Mouse (Mus musculus) hematopoietic stem cell, adult 5-6 weeks (primary cell): ENCODE results near the gene Pfdn2. TPM values are rescaled to one million over a fixed set of nuclear protein-coding genes. Genes with fewer than 3 reads are reported as not detected.

Experiments
- ATAC-seq, 2 experiments: fragments of 125-278 bp in 1 of 2; replicated peaks in 1 of 2; 2 replicates each; pipeline ENCODE4 v1.8.0; 2016 to 2017; ENCODE audit warnings: inconsistent platforms in 2 of 2, mild to moderate bottlenecking in 2 of 2, moderate number of reproducible peaks in 2 of 2, low read depth in 1 of 2, moderate TSS enrichment in 1 of 2; ENCODE audit not compliant: low FRiP score in 2 of 2, poor library complexity in 2 of 2, severe bottlenecking in 2 of 2, insufficient read depth in 1 of 2, low TSS enrichment in 1 of 2
- total RNA-seq: library from RNA; stranded (forward); fragments of 172-1452, 232-1000 nt; gene quantifications from 2 replicates; pipeline ENCODE4 v1.2.3, GENCODE M21; 2017

Gene Pfdn2
- total RNA-seq, 1 experiment from 2014 or later, result 50.2 TPM

DNA sequence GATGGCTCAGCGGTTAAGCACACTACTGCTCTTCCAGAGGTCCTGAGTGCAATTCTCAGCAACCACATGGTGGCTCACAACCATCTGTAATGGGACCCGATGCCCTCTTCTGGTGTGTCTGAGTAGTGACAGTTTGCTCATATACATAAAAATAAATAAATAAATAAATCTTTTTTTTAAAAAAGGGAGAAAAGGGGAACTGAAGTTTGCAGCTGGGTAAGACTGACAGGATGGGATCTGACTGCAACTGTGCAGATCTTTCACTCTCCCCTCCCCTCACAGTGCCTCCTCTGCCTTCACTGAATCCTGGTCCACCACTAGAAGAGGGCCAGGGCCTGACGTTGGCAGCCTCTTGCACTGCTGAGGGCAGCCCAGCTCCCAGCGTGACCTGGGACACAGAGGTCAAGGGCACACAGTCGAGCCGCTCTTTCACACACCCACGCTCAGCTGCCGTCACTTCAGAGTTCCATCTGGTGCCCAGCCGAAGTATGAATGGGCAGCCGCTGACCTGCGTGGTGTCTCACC is 36.7 kb downstream of the Pfdn2 start:
- no peak for ATAC-seq

DNA sequence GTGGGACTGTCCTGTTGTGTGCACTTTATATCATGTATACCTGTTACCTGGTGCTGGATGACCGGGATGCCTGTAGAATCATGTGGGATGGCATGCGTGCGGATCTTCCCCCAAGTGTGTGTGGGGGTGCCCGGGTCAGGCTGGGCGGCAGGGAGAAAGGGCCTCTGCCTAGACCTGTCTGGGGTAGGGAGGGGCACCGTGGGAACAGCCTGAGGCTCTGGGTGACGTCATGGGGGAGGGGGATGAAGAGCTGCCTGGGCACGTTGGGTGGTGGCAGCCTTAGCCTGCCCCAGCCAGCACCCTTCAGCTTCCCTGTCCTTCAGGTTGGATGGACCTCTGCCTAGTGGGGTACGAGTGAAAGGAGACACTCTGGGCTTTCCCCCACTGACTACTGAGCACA is 38.9 kb downstream of the Pfdn2 start:
- ATAC-seq, result no peak

DNA sequence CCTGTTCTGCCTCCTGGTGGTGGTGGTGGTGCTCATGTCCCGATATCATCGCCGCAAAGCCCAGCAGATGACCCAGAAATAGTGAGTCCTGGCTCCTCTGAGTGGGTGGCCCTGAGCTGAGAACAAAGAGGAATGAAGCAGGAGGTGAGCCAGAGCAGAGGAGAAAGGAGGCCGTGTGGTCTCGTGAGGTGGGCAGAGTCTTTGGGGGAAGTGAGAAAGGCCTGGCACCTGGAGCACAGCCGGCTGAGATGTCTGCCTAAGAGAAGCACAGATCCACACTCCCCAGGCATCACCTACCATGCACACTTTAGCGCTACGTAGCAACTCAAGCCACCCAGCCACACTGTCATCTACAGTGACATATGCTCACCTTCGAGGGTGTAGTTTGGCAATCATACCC is 39.7 kb downstream of the Pfdn2 start:
- no peak for ATAC-seq

DNA sequence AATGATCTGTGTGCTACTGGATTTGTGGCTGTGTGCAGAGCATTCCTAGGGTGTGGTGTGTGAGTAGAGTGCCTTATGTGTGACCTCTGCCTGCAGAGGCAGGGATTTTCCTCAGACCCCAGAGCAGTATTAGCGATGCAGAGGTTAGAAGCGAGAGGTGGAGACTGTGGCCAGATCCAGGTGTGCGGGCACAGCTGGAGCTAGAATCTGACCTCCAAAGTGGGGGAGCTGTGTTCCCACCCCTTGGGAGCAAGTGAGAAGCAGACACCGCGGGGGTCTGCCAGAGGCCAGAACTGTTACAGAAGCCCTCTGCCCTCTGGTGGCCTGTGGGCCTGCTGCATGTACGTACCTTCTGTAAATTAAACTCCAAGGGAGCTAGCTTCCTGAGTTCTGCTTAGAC is 41.6 kb downstream of the Pfdn2 start:
- ATAC-seq, result no peak

DNA sequence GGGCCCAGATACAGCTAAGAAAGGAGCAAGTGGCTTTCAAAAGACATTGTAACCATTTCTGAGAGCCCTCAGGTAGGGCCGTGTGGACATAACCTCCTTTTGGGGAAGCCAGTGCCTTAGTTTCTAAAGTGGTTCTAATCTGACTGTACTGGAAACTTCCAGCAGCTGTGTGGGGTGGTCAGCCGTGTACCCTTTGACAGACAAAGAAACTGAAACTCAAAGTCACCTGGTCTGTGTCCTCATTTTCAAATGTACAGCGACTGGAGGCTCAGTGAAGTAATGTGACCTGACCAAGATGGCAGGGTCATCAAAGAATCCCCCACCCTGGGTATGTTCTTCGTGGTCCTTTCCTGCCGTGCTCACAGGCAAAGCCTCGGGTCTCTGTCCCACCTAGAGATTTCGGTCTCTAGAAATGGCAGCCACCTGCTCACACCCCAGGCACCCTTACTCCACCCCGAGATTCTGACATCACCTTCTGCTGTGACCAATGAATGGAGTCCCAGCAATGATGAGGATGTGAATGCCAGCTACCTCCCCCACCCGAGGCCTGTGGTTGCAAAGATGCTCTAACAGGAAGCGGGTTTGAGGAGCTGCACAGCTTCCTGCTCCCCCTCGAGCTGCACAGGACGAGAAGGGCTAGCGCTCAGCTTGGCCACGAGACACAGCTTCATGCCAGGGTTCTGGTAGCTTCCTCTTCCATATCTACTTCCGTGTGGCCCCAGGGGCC is 43.1 kb downstream of the Pfdn2 start, which contains the start of gene Arhgap30:
Gene Arhgap30, plus strand, starts transcription at position 579 of the 727 bp plus-strand sequence.
- ATAC-seq, result peak; percentile 90 to 92

DNA sequence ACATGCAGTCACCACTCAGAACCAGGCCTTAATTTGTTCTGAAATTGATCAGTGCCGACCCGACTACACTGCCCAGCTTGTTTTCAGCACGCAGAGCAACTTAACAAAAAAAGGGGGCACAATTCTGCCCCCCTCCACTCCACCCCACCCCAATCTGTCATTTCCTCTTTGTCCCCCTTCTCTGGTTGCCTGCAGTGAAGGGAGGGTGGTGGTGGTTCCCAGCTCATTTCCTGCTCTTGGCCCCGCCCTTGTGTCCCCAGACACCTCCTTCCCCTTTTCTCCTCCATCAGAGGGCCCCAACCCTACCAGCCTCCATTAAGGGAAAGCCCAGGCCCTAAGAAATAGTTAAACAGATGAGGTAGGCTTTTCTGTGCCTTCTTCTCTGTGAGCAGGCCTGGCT is 44.6 kb downstream of the Pfdn2 start:
- ATAC-seq, result peak; percentile 83 to 84

DNA sequence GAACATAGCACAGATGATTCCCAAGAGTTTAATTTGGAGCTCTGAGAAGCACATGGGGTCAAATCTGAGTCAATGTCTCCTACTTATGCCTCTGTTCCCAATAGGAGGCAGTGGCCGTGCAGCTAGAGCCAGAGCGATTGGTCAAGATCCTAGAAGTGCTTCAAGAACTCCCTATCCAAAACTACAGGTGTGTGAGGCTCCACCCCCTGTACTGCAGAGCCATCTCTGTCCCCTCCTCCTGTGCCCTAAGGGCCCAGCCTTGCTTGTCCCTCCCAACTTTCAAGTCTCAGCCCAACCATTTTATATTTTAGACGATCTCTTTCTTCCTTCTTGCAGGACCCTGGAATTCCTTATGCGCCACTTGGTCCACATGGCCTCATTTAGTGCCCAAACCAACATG is 56.4 kb downstream of the Pfdn2 start:
- ATAC-seq, result no peak

DNA sequence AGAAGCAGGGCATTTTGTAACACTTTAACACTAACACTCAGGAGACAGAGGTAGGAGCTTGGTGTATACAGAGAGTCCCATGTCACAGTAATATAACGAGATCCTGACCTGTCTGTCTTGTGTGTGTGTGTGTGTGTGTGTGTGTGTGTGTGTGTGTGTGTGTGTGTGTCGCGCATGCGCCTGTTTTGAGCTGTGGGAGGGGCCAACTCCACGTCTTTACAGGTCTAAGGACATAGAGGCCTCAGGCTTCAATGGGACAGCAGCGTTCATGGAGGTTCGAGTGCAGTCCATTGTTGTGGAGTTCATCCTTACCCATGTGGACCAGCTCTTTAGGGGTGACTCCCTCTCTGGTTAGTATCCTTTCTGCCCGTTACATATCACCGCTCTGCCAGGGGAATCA is 57.5 kb downstream of the Pfdn2 start:
- ATAC-seq, result no peak

DNA sequence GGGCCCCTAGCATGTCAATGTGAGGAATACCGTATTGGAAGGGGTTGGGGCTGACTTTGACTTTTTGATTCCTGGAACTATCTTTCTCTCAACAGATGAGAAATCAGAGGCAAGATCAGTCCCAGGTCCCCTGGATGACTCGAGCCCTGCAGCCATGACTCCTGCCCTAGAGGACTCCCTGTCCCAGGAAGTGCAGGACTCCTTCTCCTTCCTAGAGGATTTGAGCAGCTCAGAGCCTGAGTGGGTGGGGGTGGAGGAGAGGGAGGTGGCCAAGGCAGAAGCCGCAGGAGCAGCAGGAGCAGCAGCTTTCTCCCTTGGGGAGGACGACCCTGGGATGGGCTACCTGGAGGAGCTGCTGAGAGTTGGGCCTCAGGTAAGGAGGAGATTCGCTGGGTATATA is 61.8 kb downstream of the Pfdn2 start:
- ATAC-seq, result no peak

Other genes starting within 250 kb of the Pfdn2 start
- gene Cfap126, start 231.8 kb upstream of the Pfdn2 start, total RNA-seq, result 2.4 and 3.3 TPM in 2 replicates
- 52.4 and 87.6 TPM in 2 replicates for gene Sdhc, start 195.1 kb upstream of the Pfdn2 start, total RNA-seq
- not detected in 2 replicates for gene Mpz, start 195.0 kb upstream of the Pfdn2 start, total RNA-seq
- gene Pcp4l1, start 149.4 kb upstream of the Pfdn2 start, total RNA-seq, result 42.7 and 46.5 TPM in 2 replicates
- gene Nr1i3, start 131.7 kb upstream of the Pfdn2 start, total RNA-seq, result 0.81 and 1.5 TPM in 2 replicates
- gene Tomm40l, start 123.2 kb upstream of the Pfdn2 start, total RNA-seq, result 17.5 and 25.0 TPM in 2 replicates
- not detected in 2 replicates for gene Apoa2, start 120.6 kb upstream of the Pfdn2 start, total RNA-seq
- gene Fcer1g, start 111.3 kb upstream of the Pfdn2 start, total RNA-seq, result 44.5 and 76.7 TPM in 2 replicates
- gene Adamts4, start 95.2 kb upstream of the Pfdn2 start, total RNA-seq, result 0.25 TPM in 1 of 2 replicates, not detected in the other
- gene Ndufs2, start 94.3 kb upstream of the Pfdn2 start, total RNA-seq, result 260 and 369 TPM in 2 replicates
- 13.7 and 43.0 TPM in 2 replicates for gene B4galt3, start 75.3 kb upstream of the Pfdn2 start, total RNA-seq
- 9.5 and 35.5 TPM in 2 replicates for gene Ppox, start 64.5 kb upstream of the Pfdn2 start, total RNA-seq
- 26.5 and 31.8 TPM in 2 replicates for gene Usp21, start 57.7 kb upstream of the Pfdn2 start, total RNA-seq
- 56.5 and 92.4 TPM in 2 replicates for gene Ufc1, start 50.6 kb upstream of the Pfdn2 start, total RNA-seq
- 11.0 and 15.8 TPM in 2 replicates for gene Dedd, start 16.5 kb upstream of the Pfdn2 start, total RNA-seq
- gene Nit1, start within 50 bp of the Pfdn2 start, total RNA-seq, result 45.7 and 55.1 TPM in 2 replicates
- gene Klhdc9, start 15.1 kb downstream of the Pfdn2 start, total RNA-seq, result 3.5 and 5.7 TPM in 2 replicates
- gene Nectin4, start 24.4 kb downstream of the Pfdn2 start, total RNA-seq, result 5.2 and 6.2 TPM in 2 replicates
- gene Arhgap30, start 43.3 kb downstream of the Pfdn2 start, total RNA-seq, result 112 and 133 TPM in 2 replicates
- gene Usf1, start 65.6 kb downstream of the Pfdn2 start, total RNA-seq, result 47.0 and 59.5 TPM in 2 replicates
- gene Tstd1, start 73.2 kb downstream of the Pfdn2 start, total RNA-seq, result 4.7 and 8.8 TPM in 2 replicates
- gene F11r, start 91.9 kb downstream of the Pfdn2 start, total RNA-seq, result 12.1 and 13.4 TPM in 2 replicates
- gene Alyref2, start 157.8 kb downstream of the Pfdn2 start, total RNA-seq, result 10.0 and 10.3 TPM in 2 replicates
- not detected in 2 replicates for gene Itln1, start 189.6 kb downstream of the Pfdn2 start, total RNA-seq
- 25.9 and 29.0 TPM in 2 replicates for gene Cd244a, start 213.5 kb downstream of the Pfdn2 start, total RNA-seq